Mouse (Mus musculus) CD4-positive, CD25-positive, alpha-beta regulatory T cell, adult 2 months (primary cell): ENCODE measurements around the gene Klhdc8b.

Source experiments
- DNase-seq: peaks from one replicate; pipeline ENCODE4 v3.0.0-alpha.2; 2012; ENCODE audit warnings: low read depth, low spot score

Klhdc8b gene

GRCm38 (mm10) chr9:108461181-108461631 is at the start of gene Klhdc8b:
Gene Klhdc8b, minus strand, starts transcription at chr9:108461581.
- no peak for DNase-seq

DNA sequence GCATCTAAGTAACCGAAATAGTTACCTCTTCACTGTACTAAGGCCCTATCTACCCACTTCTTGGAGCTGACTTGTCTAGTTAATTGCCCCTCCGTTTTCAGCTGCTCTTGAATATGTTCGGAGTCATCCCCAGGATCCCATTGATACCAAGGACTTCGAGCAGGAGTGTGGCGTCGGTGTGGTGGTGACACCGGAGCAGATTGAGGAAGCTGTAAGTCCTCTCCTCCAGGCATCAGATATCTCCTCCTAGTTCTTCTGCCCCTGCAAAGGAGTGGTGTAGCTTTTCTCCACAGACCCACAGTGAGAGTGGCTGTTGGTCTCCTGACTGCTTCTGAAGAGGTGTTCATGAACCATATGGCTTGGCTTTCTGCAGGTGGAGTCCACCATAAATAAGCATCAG is 47.4 kb upstream of the Klhdc8b start:
- no peak for DNase-seq

GRCm38 (mm10) chr9:108507619-108508434 is 46.4 kb upstream of the Klhdc8b start, which contains the start of gene Qars:
Gene Qars, plus strand, starts transcription at chr9:108507706.
- DNase-seq: peak; percentile 96

DNA sequence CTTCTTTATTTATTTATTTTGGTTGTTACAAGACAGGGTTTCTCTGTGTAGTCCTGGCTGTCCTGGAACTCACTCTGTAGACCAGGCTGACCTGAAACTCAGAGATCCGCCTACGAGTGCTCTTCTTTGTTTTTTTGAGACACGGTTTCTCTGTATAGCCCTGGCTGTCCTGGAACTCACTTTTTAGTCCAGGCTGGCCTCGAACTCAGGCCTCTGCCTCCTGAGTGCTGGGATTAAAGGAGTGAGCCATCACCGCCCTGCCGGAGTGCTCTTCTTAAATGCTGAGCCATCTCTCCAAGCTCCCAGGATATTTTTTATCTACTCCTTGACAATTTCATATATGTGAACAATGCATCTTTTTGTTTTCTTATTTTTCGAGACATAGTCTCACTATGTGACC is 45.5 kb upstream of the Klhdc8b start:
- DNase-seq: no peak

DNA sequence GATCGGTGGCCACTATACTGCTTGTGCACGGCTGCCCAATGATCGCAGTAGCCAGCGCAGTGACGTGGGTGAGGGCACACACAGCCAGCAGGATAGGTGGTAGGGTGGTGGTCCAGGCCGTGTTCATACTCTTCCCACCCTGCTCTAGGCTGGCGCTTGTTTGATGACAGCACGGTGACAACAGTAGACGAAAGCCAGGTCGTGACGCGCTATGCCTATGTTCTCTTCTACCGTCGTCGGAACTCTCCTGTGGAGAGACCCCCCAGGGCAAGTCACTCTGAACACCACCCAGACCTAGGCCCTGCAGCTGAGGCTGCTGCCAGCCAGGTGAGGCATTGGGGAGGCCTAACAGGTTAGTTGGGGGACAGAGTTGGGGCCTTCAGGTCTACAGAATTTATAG is 38.6 kb upstream of the Klhdc8b start:
- DNase-seq: no peak

- no peak for DNase-seq
Observed at GRCm38 (mm10) chr9:108499231-108499630, 37.9 kb upstream of the Klhdc8b start.

- no peak for DNase-seq
Observed at GRCm38 (mm10) chr9:108494905-108495304, 33.5 kb upstream of the Klhdc8b start.

GRCm38 (mm10) chr9:108494146-108494825 is 32.9 kb upstream of the Klhdc8b start:
- no peak for DNase-seq

DNA sequence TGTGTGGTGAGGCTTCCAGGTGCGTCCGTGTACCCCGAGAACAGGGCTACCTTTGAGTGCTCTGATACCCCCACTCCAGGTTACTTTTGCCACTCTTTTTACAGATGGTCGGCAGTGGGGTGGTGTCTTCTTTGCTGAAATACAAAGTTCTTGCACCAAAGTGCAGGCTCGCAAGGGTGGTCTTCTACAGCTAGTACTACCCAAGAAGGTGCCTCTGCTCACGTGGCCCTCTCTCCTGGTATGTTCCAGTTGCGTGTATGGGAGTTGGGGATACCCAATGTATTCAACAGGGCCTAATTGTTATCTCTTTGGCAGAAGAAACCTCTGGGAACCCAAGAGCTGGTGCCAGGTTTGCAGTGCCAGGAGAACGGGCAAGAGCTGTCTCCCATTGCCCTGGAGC is 31.9 kb upstream of the Klhdc8b start:
- DNase-seq: no peak

DNA sequence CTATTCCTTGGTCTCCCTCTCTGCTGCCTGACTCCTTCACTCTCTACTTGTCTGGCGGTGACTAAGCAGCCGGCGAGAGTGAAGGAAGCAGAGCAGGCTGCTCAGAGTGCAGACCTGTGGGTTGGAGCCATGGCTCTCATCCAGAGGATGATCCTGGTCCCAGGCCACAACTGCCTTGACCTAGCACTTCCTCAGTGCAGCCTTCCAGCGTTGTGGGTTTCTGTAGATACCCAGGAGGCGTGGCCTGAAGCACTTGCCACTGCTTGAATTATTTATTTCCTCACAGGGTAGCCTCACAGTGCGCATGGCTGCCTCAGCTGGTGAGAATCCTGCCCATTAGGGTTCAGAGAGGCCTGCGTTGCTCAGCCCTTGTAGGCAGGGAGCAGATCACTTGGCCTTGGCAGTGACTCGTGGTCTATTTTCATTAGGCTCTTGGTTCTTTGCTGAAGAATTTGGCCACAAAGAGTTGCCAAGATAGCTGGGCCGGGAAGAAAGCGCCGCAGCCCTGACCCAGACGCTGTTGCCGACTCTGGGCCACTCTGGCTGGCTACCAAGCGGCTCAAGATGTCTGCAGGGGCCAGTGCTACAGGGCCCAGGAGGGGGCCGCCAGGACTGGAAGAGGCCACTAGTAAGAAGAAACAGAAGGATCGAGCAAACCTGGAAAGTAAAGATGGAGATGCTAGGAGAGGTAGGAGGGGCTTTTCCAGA is 30.8 kb upstream of the Klhdc8b start:
- peak; percentile 21 for DNase-seq

- DNase-seq: no peak
Observed at GRCm38 (mm10) chr9:108491286-108491580, 29.9 kb upstream of the Klhdc8b start.

DNA sequence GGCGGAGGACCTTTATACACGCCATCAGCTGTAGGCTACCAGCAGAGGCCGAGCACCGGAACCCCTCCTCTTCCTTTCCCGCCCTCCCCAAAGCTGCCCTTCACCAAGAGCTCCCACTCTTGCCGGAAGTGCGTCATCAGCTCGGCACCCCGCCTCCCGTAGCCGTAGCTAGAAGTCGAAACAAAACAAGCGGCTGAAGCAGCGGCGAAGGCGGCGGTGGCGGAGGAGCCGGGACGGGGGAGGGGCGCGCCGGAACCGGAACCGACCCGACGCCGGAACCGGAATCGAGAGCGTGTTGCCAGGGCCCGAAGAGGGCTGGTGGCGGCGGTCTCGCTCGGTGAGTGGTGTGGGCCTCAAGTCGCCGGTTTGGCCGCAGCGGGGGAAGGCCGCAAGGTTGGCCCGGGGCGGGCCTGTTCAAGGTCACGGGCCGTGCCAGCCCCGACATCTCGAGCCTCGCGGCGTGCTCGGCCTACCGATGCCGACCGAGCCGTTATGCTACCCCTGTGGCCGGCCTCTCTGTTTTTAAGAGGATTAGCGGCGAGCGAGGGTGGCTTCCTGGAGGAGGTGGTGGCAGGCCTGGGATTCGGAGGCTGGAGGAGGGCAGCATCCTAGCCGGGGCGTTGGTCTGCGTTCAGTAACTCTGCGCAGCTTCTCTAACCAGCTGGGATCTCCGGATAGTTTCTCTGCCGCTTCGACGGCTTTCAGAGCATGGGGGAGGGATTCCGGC is 29.3 kb upstream of the Klhdc8b start, which contains the start of gene Usp19:
Usp19 (plus strand) TSS at position 44 of the 727 bp plus-strand sequence.
- DNase-seq: peak; percentile 98

DNA sequence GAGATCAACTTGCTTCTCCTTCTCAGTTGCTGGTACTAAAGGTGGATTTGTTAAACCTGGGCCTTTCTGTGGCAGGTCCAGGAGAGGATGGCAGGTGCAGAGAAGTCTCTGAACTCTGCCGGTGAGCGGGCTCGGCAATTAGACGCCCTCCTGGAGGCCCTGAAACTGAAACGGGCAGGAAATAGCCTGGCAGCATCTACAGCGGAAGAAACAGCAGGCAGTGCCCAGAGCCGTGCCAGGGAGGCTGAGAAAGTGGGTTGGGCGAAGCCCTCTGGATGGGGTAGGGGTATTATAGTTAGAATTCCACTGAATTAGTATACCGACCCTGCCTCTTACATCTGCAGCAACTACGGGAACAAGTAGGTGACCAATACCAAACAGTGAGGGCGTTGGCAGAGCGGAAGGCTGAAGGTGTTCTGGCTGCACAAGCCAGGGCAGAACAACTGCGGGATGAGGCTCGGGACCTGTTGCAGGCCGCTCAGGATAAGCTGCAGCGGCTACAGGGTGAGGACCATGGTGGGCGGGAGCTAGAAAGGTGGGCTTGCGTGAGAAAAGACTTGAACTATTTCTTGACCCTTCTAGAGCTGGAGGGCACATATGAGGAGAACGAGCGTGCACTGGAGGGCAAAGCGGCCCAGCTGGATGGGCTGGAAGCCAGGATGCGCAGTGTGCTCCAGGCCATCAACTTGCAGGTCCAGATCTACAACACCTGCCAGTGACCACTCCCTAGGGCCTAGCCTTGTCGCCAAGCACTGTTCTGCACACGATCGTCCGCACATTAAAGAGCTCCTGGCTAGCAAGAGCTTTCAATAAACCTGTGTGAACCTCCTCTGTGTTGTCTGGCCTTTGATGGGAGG is 28.5 kb upstream of the Klhdc8b start:
- DNase-seq: peak; percentile 41

GRCm38 (mm10) chr9:108489215-108489614 is 27.8 kb upstream of the Klhdc8b start:
- no peak for DNase-seq

GRCm38 (mm10) chr9:108488403-108488802 is 27.0 kb upstream of the Klhdc8b start:
- DNase-seq: no peak

- DNase-seq: no peak
Observed at GRCm38 (mm10) chr9:108486973-108487530, 25.7 kb upstream of the Klhdc8b start.

DNA sequence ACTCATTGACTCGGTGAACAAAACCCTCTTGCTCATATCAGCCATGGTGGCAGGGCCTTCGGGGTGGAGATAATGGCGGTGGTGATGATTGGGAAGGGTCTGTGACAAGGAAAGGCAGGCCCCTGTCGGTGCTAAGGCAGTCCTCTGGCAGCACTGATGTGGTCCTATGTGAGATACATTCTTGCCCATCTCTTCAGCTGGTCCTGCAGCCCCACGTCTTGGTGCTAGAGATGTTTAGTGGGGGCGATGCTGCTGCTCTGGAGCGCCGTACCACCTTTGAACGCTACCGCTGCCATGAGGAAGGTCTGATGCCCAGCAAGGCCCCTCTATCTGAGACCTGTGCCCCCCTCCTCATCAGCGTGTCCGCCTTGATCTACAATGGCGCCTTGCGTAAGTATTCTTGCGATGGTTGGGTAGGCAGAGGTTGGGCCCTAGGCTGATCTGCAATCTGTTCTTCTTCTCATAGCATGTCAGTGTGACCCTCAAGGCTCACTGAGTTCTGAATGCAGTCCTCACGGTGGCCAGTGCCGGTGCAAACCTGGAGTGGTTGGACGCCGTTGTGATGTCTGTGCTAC is 24.0 kb upstream of the Klhdc8b start:
- no peak for DNase-seq

GRCm38 (mm10) chr9:108484021-108484420 is 22.6 kb upstream of the Klhdc8b start:
- no peak for DNase-seq

GRCm38 (mm10) chr9:108483051-108483790 is 21.8 kb upstream of the Klhdc8b start:
- DNase-seq: no peak
